Mouse (Mus musculus) forebrain, embryonic 13.5 days (tissue): ENCODE results near the gene Cdk2ap1. TPM values are rescaled to one million over a fixed set of nuclear protein-coding genes. Genes with fewer than 3 reads are reported as not detected.
"Not testable (repeated sequence)": the region's sequence is repeated elsewhere in the genome, so short reads cannot be mapped to it uniquely, and the experiment has no call there.

Source experiments
- ATAC-seq: fragments of 200-750 bp; cut with Nextera tagmentation; 2 replicates; pipeline ENCODE4 v1.8.0; 2017
- H3K27ac ChIP-seq: fragments of 300-500 bp; sonication (generic); 2 replicates; pipeline ENCODE4 v1.5.1; 2015; ENCODE audit warnings: inconsistent platforms, mild to moderate bottlenecking, moderate library complexity
- H3K27me3 ChIP-seq: fragments of 300-500 bp; sonication (generic); 2 replicates; pipeline ENCODE4 v1.6.1; 2015; ENCODE audit warnings: mild to moderate bottlenecking, inconsistent platforms
- H3K36me3 ChIP-seq: fragments of 300-500 bp; sonication (generic); 2 replicates; pipeline ENCODE4 v1.6.1; 2015; ENCODE audit warnings: mild to moderate bottlenecking, inconsistent platforms; ENCODE audit not compliant: poor library complexity, severe bottlenecking
- H3K4me1 ChIP-seq: fragments of 300-500 bp; sonication (generic); 2 replicates; pipeline ENCODE4 v1.6.1; 2015; ENCODE audit warnings: inconsistent platforms
- H3K4me2 ChIP-seq: fragments of 300-500 bp; sonication (generic); 2 replicates; pipeline ENCODE4 v1.6.1; 2015; ENCODE audit warnings: inconsistent platforms, mild to moderate bottlenecking, moderate library complexity
- H3K4me3 ChIP-seq: fragments of 300-500 bp; sonication (generic); 2 replicates; pipeline ENCODE4 v1.5.1; 2015; ENCODE audit warnings: mild to moderate bottlenecking, inconsistent platforms
- H3K9ac ChIP-seq: fragments of 300-500 bp; sonication (generic); 2 replicates; pipeline ENCODE4 v1.6.1; 2015; ENCODE audit warnings: mild to moderate bottlenecking, inconsistent platforms
- H3K9me3 ChIP-seq: fragments of 300-500 bp; sonication (generic); replicated peaks from 2 replicates; pipeline ENCODE4 v1.6.1; 2016; ENCODE audit warnings: inconsistent platforms
- WGBS: fragments of 180-500 bp; shearing (Covaris S2); methylation state at CpG from one replicate; pipeline ENCODE4 v1.1.7; 2015; 5-methylcytosine and 5-hydroxymethylcytosine counted together
- polyA plus RNA-seq: library from polyadenylated mRNA; unstranded; fragments of >200 nt; fragmentation: Nextera tagmentation; extraction: Ambion mirVana; gene quantifications from 2 replicates; pipeline ENCODE4 v1.2.1, GENCODE M21; 2015

Cdk2ap1 gene
- 77.4 and 78.9 TPM in 2 replicates for polyA plus RNA-seq

- H3K27ac ChIP-seq, H3K4me1 ChIP-seq, ATAC-seq, H3K27me3 ChIP-seq, H3K9me3 ChIP-seq, H3K4me2 ChIP-seq, H3K9ac ChIP-seq, H3K36me3 ChIP-seq, H3K4me3 ChIP-seq: not testable (repeated sequence)
- WGBS = 96% methylated on average over 5 of the region's 5 CpGs
Observed at GRCm38 (mm10) chr5:124362982-124363381, at the start of gene Cdk2ap1. TSS of gene Cdk2ap1 (minus strand) at chr5:124363082.

GRCm38 (mm10) chr5:124412163-124412562 is 49.3 kb upstream of the Cdk2ap1 start:
- no peak overlapping the region for H3K27ac ChIP-seq
- H3K4me2 ChIP-seq = no peak overlapping the region
- H3K27me3 ChIP-seq = no peaks in the 10 kb centered on the region
- H3K9ac ChIP-seq = no peak overlapping the region
- peaks cover 55% of the 10 kb centered on the region for H3K36me3 ChIP-seq
- no peaks in the 10 kb centered on the region for H3K4me1 ChIP-seq
- ATAC-seq = no peak
- WGBS = 92% methylated on average over 5 of the region's 5 CpGs
- H3K4me3 ChIP-seq = no peak overlapping the region
- no peaks in the 10 kb centered on the region for H3K9me3 ChIP-seq

GRCm38 (mm10) chr5:124410808-124411207 is 47.9 kb upstream of the Cdk2ap1 start:
- no peaks in the 10 kb centered on the region for H3K4me1 ChIP-seq
- no peak overlapping the region for H3K4me3 ChIP-seq
- peaks cover 66% of the 10 kb centered on the region for H3K36me3 ChIP-seq
- no peaks in the 10 kb centered on the region for H3K27me3 ChIP-seq
- WGBS = 80% methylated on average over 3 of the region's 3 CpGs
- ATAC-seq = no peak
- no peak overlapping the region for H3K4me2 ChIP-seq
- H3K27ac ChIP-seq = no peak overlapping the region
- H3K9me3 ChIP-seq = no peaks in the 10 kb centered on the region
- H3K9ac ChIP-seq = no peak overlapping the region

GRCm38 (mm10) chr5:124393726-124394125 is 30.8 kb upstream of the Cdk2ap1 start:
- no peaks in the 10 kb centered on the region for H3K27me3 ChIP-seq
- no peak overlapping the region for H3K4me3 ChIP-seq
- peaks cover 88% of the 10 kb centered on the region for H3K36me3 ChIP-seq
- H3K9me3 ChIP-seq = no peaks in the 10 kb centered on the region
- ATAC-seq = no peak
- H3K9ac ChIP-seq = no peak overlapping the region
- no peak overlapping the region for H3K27ac ChIP-seq
- WGBS = 96% methylated on average over 7 of the region's 7 CpGs
- H3K4me1 ChIP-seq = no peaks in the 10 kb centered on the region
- no peak overlapping the region for H3K4me2 ChIP-seq

- no peak overlapping the region for H3K4me2 ChIP-seq
- no peaks in the 10 kb centered on the region for H3K9me3 ChIP-seq
- 98% methylated on average over 4 of the region's 4 CpGs for WGBS
- H3K27ac ChIP-seq = no peak overlapping the region
- H3K36me3 ChIP-seq = peaks cover 86% of the 10 kb centered on the region
- no peak overlapping the region for H3K9ac ChIP-seq
- no peaks in the 10 kb centered on the region for H3K27me3 ChIP-seq
- no peaks in the 10 kb centered on the region for H3K4me1 ChIP-seq
- no peak overlapping the region for H3K4me3 ChIP-seq
- ATAC-seq = no peak
Observed at GRCm38 (mm10) chr5:124392412-124392811, 29.5 kb upstream of the Cdk2ap1 start.

- 82% methylated on average over 5 of the region's 5 CpGs for WGBS
- Histone ChIP-seq H3K27ac (no peak overlapping the region), H3K27me3 (no peaks in the 10 kb centered on the region), H3K4me3 (no peak overlapping the region), H3K4me1 (no peaks in the 10 kb centered on the region), H3K4me2 (no peak overlapping the region), H3K9me3 (no peaks in the 10 kb centered on the region), H3K9ac (no peak overlapping the region), H3K36me3 (peaks cover 90% of the 10 kb centered on the region)
- no peak for ATAC-seq
Observed at GRCm38 (mm10) chr5:124387932-124388331, 25.1 kb upstream of the Cdk2ap1 start.

GRCm38 (mm10) chr5:124380121-124380520 is 17.2 kb upstream of the Cdk2ap1 start:
- H3K4me1 ChIP-seq = no peaks in the 10 kb centered on the region
- no peak overlapping the region for H3K4me3 ChIP-seq
- peaks cover 90% of the 10 kb centered on the region for H3K36me3 ChIP-seq
- no peak overlapping the region for H3K27ac ChIP-seq
- H3K9me3 ChIP-seq = no peaks in the 10 kb centered on the region
- 89% methylated on average over 1 of the region's 1 CpGs for WGBS
- H3K9ac ChIP-seq = no peak overlapping the region
- no peaks in the 10 kb centered on the region for H3K27me3 ChIP-seq
- no peak for ATAC-seq
- H3K4me2 ChIP-seq = no peak overlapping the region

GRCm38 (mm10) chr5:124377149-124377548 is 14.3 kb upstream of the Cdk2ap1 start:
- H3K36me3 ChIP-seq = peaks cover 89% of the 10 kb centered on the region
- WGBS = 95% methylated on average over 4 of the region's 4 CpGs

GRCm38 (mm10) chr5:124376401-124376800 is 13.5 kb upstream of the Cdk2ap1 start:
- WGBS = 95% methylated on average over 1 of the region's 1 CpGs
- Histone ChIP-seq H3K27me3 (no peaks in the 10 kb centered on the region), H3K4me3 (no peak overlapping the region), H3K4me1 (no peaks in the 10 kb centered on the region), H3K9ac (no peak overlapping the region), H3K27ac (no peak overlapping the region), H3K4me2 (no peak overlapping the region), H3K36me3 (peaks cover 90% of the 10 kb centered on the region), H3K9me3 (no peaks in the 10 kb centered on the region)
- ATAC-seq = no peak

More at GRCm38 (mm10) chr5:124377149-124377548, 14.3 kb upstream of the Cdk2ap1 start:
- H3K9me3 ChIP-seq = no peaks in the 10 kb centered on the region
- H3K4me2 ChIP-seq = no peak overlapping the region
- no peak overlapping the region for H3K9ac ChIP-seq
- ATAC-seq = no peak
- no peak overlapping the region for H3K4me3 ChIP-seq
- no peaks in the 10 kb centered on the region for H3K27me3 ChIP-seq
- H3K4me1 ChIP-seq = no peaks in the 10 kb centered on the region
- no peak overlapping the region for H3K27ac ChIP-seq

- no peaks in the 10 kb centered on the region for H3K9me3 ChIP-seq
- peaks cover 90% of the 10 kb centered on the region for H3K36me3 ChIP-seq
- WGBS = 99% methylated on average over 7 of the region's 7 CpGs
- H3K4me3 ChIP-seq = no peak overlapping the region
- H3K9ac ChIP-seq = no peak overlapping the region
- H3K4me1 ChIP-seq = no peaks in the 10 kb centered on the region
- no peak overlapping the region for H3K27ac ChIP-seq
- no peaks in the 10 kb centered on the region for H3K27me3 ChIP-seq
- H3K4me2 ChIP-seq = no peak overlapping the region
- no peak for ATAC-seq
Observed at GRCm38 (mm10) chr5:124374298-124374697, 11.4 kb upstream of the Cdk2ap1 start.

- Histone ChIP-seq H3K36me3 (peaks cover 35% of the 10 kb centered on the region), H3K9me3 (no peaks in the 10 kb centered on the region), H3K9ac (no peak overlapping the region), H3K4me3 (no peak overlapping the region), H3K4me1 (no peaks in the 10 kb centered on the region), H3K4me2 (no peak overlapping the region), H3K27ac (no peak overlapping the region), H3K27me3 (no peaks in the 10 kb centered on the region)
- ATAC-seq = no peak
- WGBS = 90% methylated on average over 3 of the region's 3 CpGs
Observed at GRCm38 (mm10) chr5:124366721-124367120, 3.8 kb upstream of the Cdk2ap1 start.

- Histone ChIP-seq H3K9me3 (no peaks in the 10 kb centered on the region), H3K27ac (no peak overlapping the region), H3K9ac (no peak overlapping the region), H3K4me1 (no peaks in the 10 kb centered on the region), H3K27me3 (no peaks in the 10 kb centered on the region), H3K4me3 (no peak overlapping the region), H3K36me3 (peaks cover 26% of the 10 kb centered on the region), H3K4me2 (no peak overlapping the region)
- 88% methylated on average over 2 of the region's 2 CpGs for WGBS
- no peak for ATAC-seq
Observed at GRCm38 (mm10) chr5:124365754-124366153, 2.9 kb upstream of the Cdk2ap1 start.

- Histone ChIP-seq H3K27me3 (no peaks in the 10 kb centered on the region), H3K4me3 (no peak overlapping the region), H3K4me1 (no peaks in the 10 kb centered on the region), H3K9ac (no peak overlapping the region), H3K36me3 (peaks cover 13% of the 10 kb centered on the region), H3K9me3 (no peaks in the 10 kb centered on the region), H3K4me2 (no peak overlapping the region), H3K27ac (peak overlapping the region; percentile 36; the same call in 1 of the 2 replicates)
- WGBS = 80% methylated on average over 6 of the region's 6 CpGs
- no peak for ATAC-seq
Observed at GRCm38 (mm10) chr5:124364173-124364918, 1.5 kb upstream of the Cdk2ap1 start.
